Mouse (Mus musculus): ENCODE results near the gene Htr3a. TPM values are rescaled to one million over a fixed set of nuclear protein-coding genes. Genes with fewer than 3 reads are reported as not detected.

Gene Htr3a
- 1.6 and 1.8 TPM in 2 replicates for polyA plus RNA-seq (2012; rRNA removed)

DNA sequence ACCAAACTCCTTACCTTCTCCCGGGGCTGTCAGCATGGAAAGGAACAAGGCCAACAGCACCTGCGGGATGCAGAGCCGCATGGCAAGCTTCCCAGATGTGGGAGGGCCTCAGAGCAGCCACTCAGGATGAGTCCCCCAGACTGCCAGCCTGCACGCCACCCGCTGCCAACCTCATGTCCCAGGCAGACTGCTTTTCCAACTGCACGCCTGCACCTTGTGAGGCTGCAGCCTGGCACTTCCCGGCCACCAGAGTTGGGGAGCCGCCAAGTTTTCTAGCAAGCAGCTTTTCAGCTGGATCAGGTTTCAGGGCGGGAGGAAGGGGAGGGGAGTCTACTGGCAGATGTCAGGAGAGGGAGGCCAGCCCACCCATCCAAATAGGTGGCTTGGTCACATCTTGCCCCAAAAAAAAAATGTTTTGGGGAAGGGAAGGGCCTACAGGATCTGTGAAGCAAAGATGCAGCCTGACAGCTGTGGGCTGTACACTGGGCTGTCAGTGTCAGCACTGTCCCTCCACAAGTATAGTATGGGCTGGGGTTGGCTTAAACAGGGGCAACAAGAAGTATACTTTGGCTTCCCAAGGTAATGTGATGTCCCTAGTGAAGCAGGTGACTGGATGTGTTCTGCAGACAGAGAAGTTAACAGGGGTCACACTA lies at the start of gene Htr3a:
TSS of gene Htr3a (minus strand) at position 215 of the 653 bp plus-strand sequence.
- DNase-seq: peak; percentile 72 to 82
- H3K27ac ChIP-seq (ENCODE audit: insufficient read depth, low read length): no peak within 1 kb of the TSS
- TF ChIP-seq POLR2A (IDR thresholded peaks at IDR 0.05; ENCODE audit: borderline replicate concordance, insufficient read depth, low read length) (no peak), CTCF (IDR thresholded peaks at IDR 0.05; ENCODE audit: borderline replicate concordance, insufficient read depth, low read depth, low read length) (no peak)
- no peaks in the 10 kb centered on the region for H3K27me3 ChIP-seq (ENCODE audit: control insufficient read depth, insufficient read depth, low read length)
- 2% methylated on average over 9 of the region's 9 CpGs for WGBS
- H3K4me1 ChIP-seq (ENCODE audit: control insufficient read depth, insufficient read depth, low read length): peaks cover 8% of the 10 kb centered on the region; the same call in 1 of the 2 replicates
- no peak within 1 kb of the TSS for H3K4me3 ChIP-seq (replicated peaks; ENCODE audit: insufficient read depth, low read depth, low read length)

- 94% methylated on average over 4 of the region's 4 CpGs for WGBS
- DNase-seq: no peak
- Histone ChIP-seq H3K4me1 (ENCODE audit: control insufficient read depth, insufficient read depth, low read length) (no peaks in the 10 kb centered on the region), H3K4me3 (replicated peaks; ENCODE audit: insufficient read depth, low read depth, low read length) (no peak overlapping the region), H3K27ac (ENCODE audit: insufficient read depth, low read length) (no peak overlapping the region), H3K27me3 (ENCODE audit: control insufficient read depth, insufficient read depth, low read length) (no peaks in the 10 kb centered on the region; the same call in 1 of the 2 replicates)
- no peak for TF ChIP-seq POLR2A (IDR thresholded peaks at IDR 0.05; ENCODE audit: borderline replicate concordance, insufficient read depth, low read length)
- TF ChIP-seq CTCF (IDR thresholded peaks at IDR 0.05; ENCODE audit: borderline replicate concordance, insufficient read depth, low read depth, low read length): no peak
Measured at GRCm38 (mm10) chr9:48947565-48947964, 36.7 kb upstream of the Htr3a start.

DNA sequence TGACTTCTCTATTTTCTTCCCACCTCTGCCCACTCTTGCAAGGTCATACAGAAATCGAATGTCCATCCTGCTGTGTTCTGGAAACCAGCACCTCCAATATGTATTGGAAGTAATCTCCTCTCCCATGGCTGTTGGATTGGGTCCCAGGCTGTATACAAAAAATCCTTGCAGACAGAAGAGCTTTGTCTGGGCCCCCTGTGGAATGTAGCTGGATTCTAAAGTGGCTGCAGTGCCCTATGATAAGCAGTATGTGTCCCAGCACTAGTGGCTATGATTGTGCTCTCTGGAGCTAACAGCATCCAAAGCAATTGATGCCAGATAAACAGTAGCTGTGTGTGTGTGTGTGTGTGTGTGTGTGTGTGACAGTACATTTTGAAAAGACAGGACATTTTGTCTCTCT lies 31.4 kb upstream of the Htr3a start:
- H3K4me1 ChIP-seq (ENCODE audit: control insufficient read depth, insufficient read depth, low read length): no peaks in the 10 kb centered on the region
- H3K27me3 ChIP-seq (ENCODE audit: control insufficient read depth, insufficient read depth, low read length): no peaks in the 10 kb centered on the region
- WGBS: 10% methylated on average over 1 of the region's 1 CpGs
- no peak for DNase-seq
- no peak overlapping the region for H3K4me3 ChIP-seq (replicated peaks; ENCODE audit: insufficient read depth, low read depth, low read length)
- TF ChIP-seq POLR2A (IDR thresholded peaks at IDR 0.05; ENCODE audit: borderline replicate concordance, insufficient read depth, low read length) (no peak), CTCF (IDR thresholded peaks at IDR 0.05; ENCODE audit: borderline replicate concordance, insufficient read depth, low read depth, low read length) (no peak)
- no peak overlapping the region for H3K27ac ChIP-seq (ENCODE audit: insufficient read depth, low read length)

GRCm38 (mm10) chr9:48929436-48929835 lies 18.5 kb upstream of the Htr3a start:
- TF ChIP-seq POLR2A (IDR thresholded peaks at IDR 0.05; ENCODE audit: borderline replicate concordance, insufficient read depth, low read length) (no peak), CTCF (IDR thresholded peaks at IDR 0.05; ENCODE audit: borderline replicate concordance, insufficient read depth, low read depth, low read length) (no peak)
- WGBS: 27% methylated on average over 5 of the region's 5 CpGs
- Histone ChIP-seq H3K4me3 (replicated peaks; ENCODE audit: insufficient read depth, low read depth, low read length) (no peak overlapping the region), H3K4me1 (ENCODE audit: control insufficient read depth, insufficient read depth, low read length) (no peaks in the 10 kb centered on the region), H3K27me3 (ENCODE audit: control insufficient read depth, insufficient read depth, low read length) (no peaks in the 10 kb centered on the region), H3K27ac (ENCODE audit: insufficient read depth, low read length) (no peak overlapping the region)
- no peak for DNase-seq

GRCm38 (mm10) chr9:48928781-48929180 lies 17.9 kb upstream of the Htr3a start:
- Histone ChIP-seq H3K27ac (ENCODE audit: insufficient read depth, low read length) (no peak overlapping the region), H3K4me1 (ENCODE audit: control insufficient read depth, insufficient read depth, low read length) (no peaks in the 10 kb centered on the region), H3K4me3 (replicated peaks; ENCODE audit: insufficient read depth, low read depth, low read length) (no peak overlapping the region), H3K27me3 (ENCODE audit: control insufficient read depth, insufficient read depth, low read length) (no peaks in the 10 kb centered on the region)
- no peak for DNase-seq
- 36% methylated on average over 3 of the region's 3 CpGs for WGBS
- no peak for TF ChIP-seq POLR2A (IDR thresholded peaks at IDR 0.05; ENCODE audit: borderline replicate concordance, insufficient read depth, low read length)
- no peak for TF ChIP-seq CTCF (IDR thresholded peaks at IDR 0.05; ENCODE audit: borderline replicate concordance, insufficient read depth, low read depth, low read length)

GRCm38 (mm10) chr9:48916011-48916788 lies 5.3 kb upstream of the Htr3a start:
- WGBS: 42% methylated on average over 18 of the region's 18 CpGs
- H3K27me3 ChIP-seq (ENCODE audit: control insufficient read depth, insufficient read depth, low read length): no peaks in the 10 kb centered on the region
- no peak overlapping the region for H3K27ac ChIP-seq (ENCODE audit: insufficient read depth, low read length)
- DNase-seq: no peak
- TF ChIP-seq POLR2A (IDR thresholded peaks at IDR 0.05; ENCODE audit: borderline replicate concordance, insufficient read depth, low read length) (no peak), CTCF (IDR thresholded peaks at IDR 0.05; ENCODE audit: borderline replicate concordance, insufficient read depth, low read depth, low read length) (no peak)
- H3K4me3 ChIP-seq (replicated peaks; ENCODE audit: insufficient read depth, low read depth, low read length): no peak overlapping the region
- peaks cover 1% of the 10 kb centered on the region; the same call in 1 of the 2 replicates for H3K4me1 ChIP-seq (ENCODE audit: control insufficient read depth, insufficient read depth, low read length)

DNA sequence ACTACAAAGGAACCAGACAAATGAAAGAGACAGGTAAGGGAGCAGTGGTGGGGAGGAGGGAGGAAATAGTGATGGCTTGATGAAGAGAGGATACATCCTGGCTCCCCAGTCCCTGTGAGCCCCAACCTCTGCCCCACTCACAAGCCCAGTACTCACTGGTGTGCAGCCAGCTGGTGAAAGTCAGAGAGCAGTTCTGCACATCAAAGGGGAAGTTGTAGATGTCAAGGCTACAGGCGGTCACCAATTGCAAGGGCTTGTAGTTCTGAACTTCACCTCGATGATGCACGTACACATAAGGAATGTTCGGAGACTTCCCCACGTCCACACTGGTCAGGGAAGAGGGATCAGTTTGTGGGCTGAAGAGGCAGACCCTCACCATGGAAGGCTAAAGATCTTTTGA lies 6.5 kb downstream of the Htr3a start:
- DNase-seq: no peak
- Histone ChIP-seq H3K4me3 (replicated peaks; ENCODE audit: insufficient read depth, low read depth, low read length) (no peak overlapping the region), H3K4me1 (ENCODE audit: control insufficient read depth, insufficient read depth, low read length) (no peaks in the 10 kb centered on the region), H3K27me3 (ENCODE audit: control insufficient read depth, insufficient read depth, low read length) (no peaks in the 10 kb centered on the region), H3K27ac (ENCODE audit: insufficient read depth, low read length) (no peak overlapping the region)
- TF ChIP-seq CTCF (IDR thresholded peaks at IDR 0.05; ENCODE audit: borderline replicate concordance, insufficient read depth, low read depth, low read length) (no peak), POLR2A (IDR thresholded peaks at IDR 0.05; ENCODE audit: borderline replicate concordance, insufficient read depth, low read length) (no peak)
- WGBS: 90% methylated on average over 5 of the region's 5 CpGs

GRCm38 (mm10) chr9:48903766-48904165 lies 7.1 kb downstream of the Htr3a start:
- Histone ChIP-seq H3K4me1 (ENCODE audit: control insufficient read depth, insufficient read depth, low read length) (no peaks in the 10 kb centered on the region), H3K4me3 (replicated peaks; ENCODE audit: insufficient read depth, low read depth, low read length) (no peak overlapping the region), H3K27me3 (ENCODE audit: control insufficient read depth, insufficient read depth, low read length) (no peaks in the 10 kb centered on the region), H3K27ac (ENCODE audit: insufficient read depth, low read length) (no peak overlapping the region)
- DNase-seq: no peak
- TF ChIP-seq CTCF (IDR thresholded peaks at IDR 0.05; ENCODE audit: borderline replicate concordance, insufficient read depth, low read depth, low read length) (no peak), POLR2A (IDR thresholded peaks at IDR 0.05; ENCODE audit: borderline replicate concordance, insufficient read depth, low read length) (no peak)
- WGBS: 42% methylated on average over 2 of the region's 2 CpGs

All from cerebellum, adult 2 months (tissue).